Mouse (Mus musculus): ENCODE results near the gene Gnb1. TPM values are rescaled to one million over a fixed set of nuclear protein-coding genes. Genes with fewer than 3 reads are reported as not detected.

The Gnb1 gene
- polyA plus RNA-seq, 1 experiment from 2014 or later, result 762 TPM

DNA sequence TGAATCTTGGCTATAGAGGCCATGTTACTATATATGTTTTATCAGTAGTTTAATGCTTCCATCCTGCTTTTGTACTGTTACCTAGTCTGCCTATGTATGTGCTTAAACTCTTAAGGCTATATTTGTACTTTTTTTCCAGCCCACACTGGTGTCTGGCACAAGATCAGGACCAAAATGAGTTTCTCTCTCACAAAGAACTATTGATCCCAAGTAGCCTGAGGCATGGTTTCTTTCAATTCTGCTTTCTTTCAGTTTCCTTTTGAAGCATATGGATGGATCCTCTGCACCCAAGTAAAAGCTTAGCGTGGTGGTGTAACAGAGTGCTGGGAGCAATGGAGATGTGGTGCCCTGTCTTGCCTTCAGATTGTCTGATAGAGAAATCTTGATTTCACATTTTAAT, 19.8 kb downstream of the Gnb1 start:
- H3K9ac ChIP-seq, result no peak overlapping the region
- H3K27ac ChIP-seq, result no peak overlapping the region
- no peak for ATAC-seq (ENCODE audit: low FRiP score, low read depth)
- no peaks in the 10 kb centered on the region for H3K9me3 ChIP-seq
- no peaks in the 10 kb centered on the region; the same call in 1 of the 2 replicates for H3K36me3 ChIP-seq
- no peaks in the 10 kb centered on the region for H3K27me3 ChIP-seq (replicated peaks)
- WGBS, result 87% methylated on average over 1 of the region's 1 CpGs
- no peaks in the 10 kb centered on the region for H3K4me1 ChIP-seq
- H3K4me2 ChIP-seq (replicated peaks), result no peak overlapping the region
- H3K4me3 ChIP-seq, result no peak overlapping the region

DNA sequence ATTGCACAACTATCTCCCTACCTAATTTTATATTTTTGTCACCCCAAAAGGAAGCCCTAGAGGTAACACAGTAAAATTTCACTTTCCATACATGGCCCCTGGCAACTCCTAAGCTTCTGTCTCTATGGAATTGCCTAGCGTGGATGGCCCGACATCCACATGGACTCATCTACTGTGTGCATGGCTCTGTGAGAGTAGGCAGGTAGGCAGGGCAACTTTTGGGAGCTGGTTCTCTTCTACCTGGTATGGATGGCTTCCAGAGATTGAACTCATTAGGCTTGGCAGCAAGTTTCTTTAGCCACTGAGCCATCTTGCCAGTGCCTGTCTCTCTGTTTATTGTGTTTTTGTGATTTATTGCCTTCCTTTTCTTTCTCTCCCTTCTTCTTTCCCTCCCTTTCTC, 23.6 kb downstream of the Gnb1 start:
- Histone ChIP-seq H3K27ac (no peak overlapping the region), H3K9ac (no peak overlapping the region), H3K4me2 (replicated peaks) (no peak overlapping the region), H3K4me3 (no peak overlapping the region), H3K27me3 (replicated peaks) (no peaks in the 10 kb centered on the region), H3K36me3 (no peaks in the 10 kb centered on the region; the same call in none of the 2 replicates), H3K4me1 (no peaks in the 10 kb centered on the region), H3K9me3 (no peaks in the 10 kb centered on the region)
- WGBS, result 84% methylated on average over 2 of the region's 2 CpGs
- ATAC-seq (ENCODE audit: low FRiP score, low read depth), result no peak

DNA sequence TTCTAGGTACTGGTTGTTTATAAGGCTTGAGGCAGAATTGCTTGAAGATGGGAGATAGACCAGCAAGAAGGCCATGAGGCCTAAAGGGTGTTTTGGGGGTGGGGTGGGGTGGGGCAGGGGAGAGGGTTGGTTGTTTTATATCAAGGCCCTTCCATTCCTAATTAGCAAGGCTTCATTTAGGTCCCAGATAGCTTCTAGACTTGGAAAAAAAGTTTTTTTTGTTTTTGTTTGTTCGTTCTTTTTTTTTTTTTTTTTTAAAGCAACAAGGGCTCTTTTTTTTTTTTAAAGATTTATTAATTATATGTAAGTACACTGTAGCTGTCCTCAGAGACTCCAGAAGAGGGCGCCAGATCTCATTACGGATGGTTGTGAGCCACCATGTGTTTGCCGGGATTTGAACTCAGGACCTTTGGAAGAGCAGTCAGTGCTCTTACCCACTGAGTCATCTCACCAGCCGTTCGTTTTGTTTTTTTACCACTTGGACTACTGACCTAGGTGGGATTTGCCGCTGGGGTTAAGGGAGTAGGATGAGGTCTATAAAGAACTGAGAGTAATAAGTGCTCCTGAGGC, 26.9 kb downstream of the Gnb1 start:
- no peak overlapping the region for H3K27ac ChIP-seq
- H3K9me3 ChIP-seq, result no peaks in the 10 kb centered on the region
- H3K36me3 ChIP-seq, result peaks cover 8% of the 10 kb centered on the region
- no peak overlapping the region for H3K9ac ChIP-seq
- no peak overlapping the region for H3K4me3 ChIP-seq
- ATAC-seq (ENCODE audit: low FRiP score, low read depth), result no peak
- WGBS, result 87% methylated on average over 7 of the region's 7 CpGs
- no peak overlapping the region for H3K4me2 ChIP-seq (replicated peaks)
- no peaks in the 10 kb centered on the region for H3K4me1 ChIP-seq
- no peaks in the 10 kb centered on the region for H3K27me3 ChIP-seq (replicated peaks)

DNA sequence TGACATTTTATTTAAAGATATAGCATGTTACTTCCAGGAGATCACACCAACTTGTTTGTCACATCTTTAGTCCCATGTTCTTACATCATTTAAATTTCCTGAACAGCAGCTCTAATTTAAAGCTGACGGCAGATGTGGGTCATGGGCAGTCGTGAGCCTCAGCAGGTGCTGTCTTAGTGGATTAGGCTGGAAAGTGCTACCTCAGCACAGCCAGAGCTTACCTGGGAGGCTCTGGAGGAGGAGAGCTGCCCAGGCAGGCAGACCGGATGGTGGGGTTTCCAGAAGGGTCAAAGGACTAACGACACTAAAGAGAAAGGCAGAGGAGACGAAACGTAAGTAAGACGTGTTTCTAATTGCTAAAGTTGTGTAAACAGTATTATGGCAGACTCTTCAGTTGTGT, 31.2 kb downstream of the Gnb1 start:
- Histone ChIP-seq H3K9me3 (no peaks in the 10 kb centered on the region), H3K27ac (no peak overlapping the region)
- no peak for ATAC-seq (ENCODE audit: low FRiP score, low read depth)

DNA sequence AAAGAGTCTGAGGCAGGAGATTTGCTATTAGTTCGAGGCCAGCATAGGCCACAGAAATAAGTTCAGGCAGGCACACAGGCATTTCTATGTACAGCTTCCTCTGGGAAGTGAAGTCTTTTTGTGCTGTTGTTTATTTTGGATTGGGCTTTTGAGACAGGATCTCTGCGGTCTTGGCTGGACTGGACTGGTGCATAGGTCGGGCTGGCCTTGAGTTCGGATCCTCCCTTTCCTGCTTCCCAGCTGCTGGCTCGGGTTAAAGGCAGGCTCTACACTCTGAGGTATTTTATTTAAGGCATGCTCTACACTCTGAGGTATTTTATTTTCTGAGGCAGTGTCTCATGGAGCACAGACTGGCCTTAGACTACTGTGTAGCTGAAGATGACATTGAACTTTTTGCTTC, 34.6 kb downstream of the Gnb1 start:
- no peak overlapping the region for H3K9ac ChIP-seq
- no peaks in the 10 kb centered on the region for H3K27me3 ChIP-seq (replicated peaks)
- H3K4me3 ChIP-seq, result no peak overlapping the region
- no peak overlapping the region for H3K27ac ChIP-seq
- no peaks in the 10 kb centered on the region for H3K4me1 ChIP-seq
- 89% methylated on average over 5 of the region's 5 CpGs for WGBS
- no peak for ATAC-seq (ENCODE audit: low FRiP score, low read depth)
- H3K9me3 ChIP-seq, result no peaks in the 10 kb centered on the region
- no peak overlapping the region for H3K4me2 ChIP-seq (replicated peaks)
- peaks cover 45% of the 10 kb centered on the region for H3K36me3 ChIP-seq

More for the DNA sequence above, 31.2 kb downstream of the Gnb1 start:
- H3K27me3 ChIP-seq (replicated peaks), result no peaks in the 10 kb centered on the region
- H3K4me3 ChIP-seq, result no peak overlapping the region
- no peak overlapping the region for H3K4me2 ChIP-seq (replicated peaks)
- peaks cover 20% of the 10 kb centered on the region; the same call in 1 of the 2 replicates for H3K36me3 ChIP-seq
- no peak overlapping the region for H3K9ac ChIP-seq
- WGBS, result 82% methylated on average over 7 of the region's 7 CpGs
- H3K4me1 ChIP-seq, result no peaks in the 10 kb centered on the region

DNA sequence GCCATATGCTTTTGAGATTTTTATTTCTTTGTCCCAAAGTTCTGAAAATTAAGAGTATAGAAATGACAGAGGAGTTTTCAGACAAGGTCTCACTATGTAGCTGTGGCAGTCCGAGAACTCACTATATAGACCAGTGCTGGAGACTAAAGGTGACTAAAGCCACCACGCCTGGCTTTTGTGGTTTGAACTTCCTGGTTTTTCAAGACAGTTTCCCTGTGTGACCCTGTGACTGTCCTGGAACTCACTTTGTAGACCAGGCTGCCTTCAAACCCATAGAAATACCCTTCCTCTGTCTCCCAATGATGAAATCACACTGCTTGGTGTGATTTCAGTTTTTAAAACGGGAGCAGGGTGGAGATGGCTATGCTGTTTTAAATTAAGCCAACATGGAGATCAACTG, 38.1 kb downstream of the Gnb1 start:
- peaks cover 59% of the 10 kb centered on the region for H3K36me3 ChIP-seq
- H3K4me3 ChIP-seq, result no peak overlapping the region
- no peaks in the 10 kb centered on the region for H3K9me3 ChIP-seq
- no peak overlapping the region for H3K9ac ChIP-seq
- no peak overlapping the region for H3K27ac ChIP-seq
- H3K4me1 ChIP-seq, result no peaks in the 10 kb centered on the region
- no peaks in the 10 kb centered on the region for H3K27me3 ChIP-seq (replicated peaks)
- 92% methylated on average over 3 of the region's 3 CpGs for WGBS
- no peak for ATAC-seq (ENCODE audit: low FRiP score, low read depth)
- H3K4me2 ChIP-seq (replicated peaks), result no peak overlapping the region

DNA sequence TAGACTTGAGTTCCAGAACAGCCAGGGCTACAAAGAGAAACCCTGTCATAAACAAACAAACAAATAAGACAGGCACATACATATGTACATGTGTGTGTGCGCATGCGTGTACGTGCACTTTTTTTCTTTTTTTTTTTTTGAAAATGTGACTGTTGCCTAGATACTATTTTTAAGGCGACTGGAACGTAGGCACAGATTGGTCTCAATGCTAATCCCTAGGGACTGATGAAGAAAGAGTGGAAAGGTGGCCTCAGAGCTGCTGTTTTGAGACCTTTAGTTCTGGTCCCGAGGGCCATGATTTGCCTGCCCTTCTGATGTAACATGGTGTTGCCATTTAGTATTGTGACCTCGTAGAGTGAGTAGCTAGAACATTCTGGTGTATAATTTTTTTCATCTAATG, 58.8 kb downstream of the Gnb1 start:
- no peak overlapping the region for H3K27ac ChIP-seq
- no peak overlapping the region for H3K9ac ChIP-seq
- H3K4me2 ChIP-seq (replicated peaks), result no peak overlapping the region
- 93% methylated on average over 7 of the region's 7 CpGs for WGBS
- no peaks in the 10 kb centered on the region for H3K4me1 ChIP-seq
- H3K27me3 ChIP-seq (replicated peaks), result no peaks in the 10 kb centered on the region
- no peaks in the 10 kb centered on the region for H3K9me3 ChIP-seq
- ATAC-seq (ENCODE audit: low FRiP score, low read depth), result no peak
- H3K36me3 ChIP-seq, result peaks cover 68% of the 10 kb centered on the region
- H3K4me3 ChIP-seq, result no peak overlapping the region

DNA sequence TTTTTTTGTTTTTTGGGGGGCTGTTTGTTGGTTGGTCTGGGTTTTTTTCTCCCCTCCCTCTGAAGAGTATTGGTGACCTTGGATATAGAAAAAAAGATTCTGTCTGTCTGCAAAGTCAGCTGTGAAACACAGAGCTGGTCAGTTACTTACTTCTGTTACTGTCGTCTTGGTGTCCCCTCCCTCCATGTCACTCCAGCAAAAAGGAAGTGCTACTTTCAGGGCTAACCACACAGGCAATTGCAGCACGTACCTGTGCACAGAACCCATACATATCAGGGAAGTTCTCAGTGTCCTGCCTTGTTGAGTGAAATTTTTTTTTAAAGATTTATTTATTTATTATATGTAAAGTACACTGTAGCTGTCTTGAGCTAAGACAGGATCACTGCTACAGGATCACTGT, 59.3 kb downstream of the Gnb1 start:
- peaks cover 69% of the 10 kb centered on the region for H3K36me3 ChIP-seq
- no peak for ATAC-seq (ENCODE audit: low FRiP score, low read depth)
- H3K4me1 ChIP-seq, result no peaks in the 10 kb centered on the region
- H3K4me3 ChIP-seq, result no peak overlapping the region
- H3K4me2 ChIP-seq (replicated peaks), result no peak overlapping the region
- no peaks in the 10 kb centered on the region for H3K9me3 ChIP-seq
- no peak overlapping the region for H3K27ac ChIP-seq
- H3K27me3 ChIP-seq (replicated peaks), result no peaks in the 10 kb centered on the region
- H3K9ac ChIP-seq, result no peak overlapping the region
- WGBS, result 85% methylated on average over 2 of the region's 2 CpGs

DNA sequence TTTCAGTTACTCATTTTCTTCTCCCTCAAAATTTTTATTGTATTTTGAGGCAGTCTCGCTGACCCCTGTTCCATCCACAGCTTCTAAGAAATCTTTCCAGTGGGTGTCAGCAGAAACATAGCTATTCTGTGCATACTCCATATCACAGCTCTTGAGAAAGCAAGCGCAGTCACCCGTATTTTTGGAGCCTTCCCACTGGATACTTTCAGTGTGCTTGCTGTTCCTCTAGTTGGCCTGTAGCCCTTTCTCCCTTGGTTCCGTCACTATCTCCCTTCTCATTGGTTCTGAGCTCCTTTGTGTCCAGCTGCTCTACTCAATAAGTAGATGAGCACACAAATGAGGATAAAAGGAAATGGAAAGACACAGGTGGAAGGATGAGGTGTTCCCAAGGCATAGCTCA, 59.9 kb downstream of the Gnb1 start:
- Histone ChIP-seq H3K4me2 (replicated peaks) (no peak overlapping the region), H3K27me3 (replicated peaks) (no peaks in the 10 kb centered on the region), H3K4me3 (no peak overlapping the region), H3K36me3 (peaks cover 70% of the 10 kb centered on the region), H3K9me3 (no peaks in the 10 kb centered on the region), H3K4me1 (no peaks in the 10 kb centered on the region), H3K9ac (no peak overlapping the region), H3K27ac (no peak overlapping the region)
- ATAC-seq (ENCODE audit: low FRiP score, low read depth), result no peak
- WGBS, result 92% methylated on average over 4 of the region's 4 CpGs

DNA sequence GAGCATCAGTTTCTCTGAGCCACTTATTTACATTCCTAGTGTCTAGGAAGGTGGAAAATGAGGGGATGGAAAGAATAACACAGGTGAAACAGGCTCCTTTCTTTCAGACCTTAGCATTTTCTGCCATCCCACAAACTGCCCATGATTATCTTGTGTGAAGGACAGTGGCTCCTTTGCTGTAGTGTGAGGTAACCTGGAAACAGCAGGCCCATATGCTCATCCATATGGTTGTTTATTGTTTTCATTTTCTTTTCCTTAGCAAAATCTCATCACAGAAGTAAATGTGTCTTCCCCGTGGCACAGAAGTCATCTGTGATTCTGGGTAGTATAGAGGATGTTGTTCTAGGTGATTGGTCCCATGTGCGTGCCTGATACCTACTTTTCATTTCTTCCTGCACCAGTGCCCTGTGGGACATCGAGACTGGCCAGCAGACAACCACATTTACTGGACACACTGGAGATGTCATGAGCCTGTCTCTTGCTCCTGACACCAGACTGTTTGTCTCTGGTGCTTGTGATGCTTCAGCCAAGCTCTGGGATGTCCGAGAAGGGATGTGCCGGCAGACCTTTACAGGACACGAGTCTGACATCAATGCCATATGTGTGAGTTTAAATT, 61.9 kb downstream of the Gnb1 start:
- H3K27me3 ChIP-seq (replicated peaks), result no peaks in the 10 kb centered on the region
- WGBS, result 94% methylated on average over 6 of the region's 6 CpGs
- no peak overlapping the region for H3K27ac ChIP-seq
- no peak overlapping the region for H3K4me3 ChIP-seq
- H3K9ac ChIP-seq, result no peak overlapping the region
- H3K9me3 ChIP-seq, result no peaks in the 10 kb centered on the region
- peaks cover 80% of the 10 kb centered on the region for H3K36me3 ChIP-seq
- no peaks in the 10 kb centered on the region for H3K4me1 ChIP-seq
- no peak overlapping the region for H3K4me2 ChIP-seq (replicated peaks)
- no peak for ATAC-seq (ENCODE audit: low FRiP score, low read depth)

DNA sequence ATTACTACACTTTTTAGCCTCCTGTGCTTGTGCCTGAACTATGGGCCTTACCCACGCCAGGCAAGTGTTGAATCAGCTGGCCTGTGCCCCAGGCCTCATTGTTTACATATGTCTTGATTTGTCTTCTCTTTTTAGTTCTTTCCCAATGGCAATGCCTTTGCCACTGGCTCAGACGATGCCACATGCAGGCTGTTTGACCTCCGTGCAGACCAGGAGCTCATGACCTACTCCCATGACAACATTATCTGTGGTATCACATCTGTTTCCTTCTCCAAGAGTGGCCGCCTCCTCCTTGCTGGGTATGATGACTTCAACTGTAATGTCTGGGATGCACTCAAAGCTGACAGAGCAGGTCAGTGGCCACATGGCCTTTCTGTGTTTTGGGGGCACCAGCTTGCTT, 63.7 kb downstream of the Gnb1 start:
- Histone ChIP-seq H3K9ac (no peak overlapping the region), H3K27ac (no peak overlapping the region), H3K36me3 (peaks cover 85% of the 10 kb centered on the region), H3K4me3 (no peak overlapping the region), H3K9me3 (no peaks in the 10 kb centered on the region), H3K27me3 (replicated peaks) (no peaks in the 10 kb centered on the region), H3K4me2 (replicated peaks) (no peak overlapping the region), H3K4me1 (no peaks in the 10 kb centered on the region)
- ATAC-seq (ENCODE audit: low FRiP score, low read depth), result no peak
- 86% methylated on average over 4 of the region's 4 CpGs for WGBS

DNA sequence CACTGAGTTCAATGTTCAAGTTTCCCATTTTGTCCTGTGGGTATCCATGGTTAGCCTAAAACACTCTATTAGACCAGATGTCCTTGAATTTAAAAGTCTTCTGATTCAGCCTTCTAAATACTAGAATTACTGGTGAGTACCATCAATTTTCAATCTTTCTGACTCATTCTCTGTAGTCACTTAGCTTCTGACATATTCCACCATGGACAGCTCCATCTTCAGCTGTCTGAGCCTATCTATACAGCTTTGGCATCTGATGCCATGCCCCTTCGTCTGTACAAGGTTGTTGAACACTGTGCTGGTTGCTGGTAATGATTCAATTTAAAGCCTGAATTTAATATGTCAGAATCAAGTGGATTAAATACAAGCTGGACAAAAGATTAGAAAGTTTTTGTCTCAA, 64.3 kb downstream of the Gnb1 start:
- no peaks in the 10 kb centered on the region for H3K9me3 ChIP-seq
- H3K4me1 ChIP-seq, result no peaks in the 10 kb centered on the region
- 82% methylated on average over 1 of the region's 1 CpGs for WGBS
- H3K27ac ChIP-seq, result no peak overlapping the region
- ATAC-seq (ENCODE audit: low FRiP score, low read depth), result no peak
- no peak overlapping the region for H3K4me2 ChIP-seq (replicated peaks)
- no peaks in the 10 kb centered on the region for H3K27me3 ChIP-seq (replicated peaks)
- H3K9ac ChIP-seq, result no peak overlapping the region
- peaks cover 90% of the 10 kb centered on the region for H3K36me3 ChIP-seq
- H3K4me3 ChIP-seq, result no peak overlapping the region

DNA sequence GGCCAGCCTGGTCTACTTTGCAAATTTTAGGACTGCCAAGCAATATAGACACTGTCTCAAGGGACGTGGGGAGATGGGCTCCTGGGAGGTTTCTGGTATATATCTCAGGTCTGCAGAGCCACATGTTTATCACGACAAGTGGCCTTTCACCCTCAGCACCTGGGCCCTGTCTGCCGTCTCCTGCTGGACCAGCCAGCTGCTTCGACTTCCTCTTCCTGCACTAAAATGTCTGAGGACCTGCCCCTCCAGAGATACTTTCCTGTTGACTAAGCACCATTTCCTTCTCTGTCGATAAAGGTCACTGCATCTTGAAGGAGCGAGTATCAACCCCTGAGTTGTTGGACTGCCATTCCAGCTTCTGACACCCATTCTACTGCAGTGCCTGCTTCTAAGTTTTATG, 68.3 kb downstream of the Gnb1 start:
- WGBS, result 82% methylated on average over 6 of the region's 6 CpGs
- H3K4me1 ChIP-seq, result peaks cover 20% of the 10 kb centered on the region
- peaks cover 61% of the 10 kb centered on the region for H3K36me3 ChIP-seq
- no peak for ATAC-seq (ENCODE audit: low FRiP score, low read depth)
- H3K9ac ChIP-seq, result no peak overlapping the region
- no peak overlapping the region for H3K4me2 ChIP-seq (replicated peaks)
- H3K27me3 ChIP-seq (replicated peaks), result no peaks in the 10 kb centered on the region
- no peaks in the 10 kb centered on the region for H3K9me3 ChIP-seq
- H3K4me3 ChIP-seq, result no peak overlapping the region
- H3K27ac ChIP-seq, result no peak overlapping the region

Measured in neural tube, embryonic 12.5 days (tissue).